Mouse (Mus musculus) liver, embryonic 16.5 days (tissue): ENCODE data around the gene Fam133b. TPM values are rescaled to one million over a fixed set of nuclear protein-coding genes. Genes with fewer than 3 reads are reported as not detected.

Source experiments
- ATAC-seq: fragments of 200-750 bp; cut with Nextera tagmentation; 2 replicates; pipeline ENCODE4 v1.8.0; 2017; ENCODE audit warnings: low read depth, mild to moderate bottlenecking, moderate number of reproducible peaks, moderate library complexity
- H3K27ac ChIP-seq: fragments of 300-500 bp; sonication (generic); 2 replicates; pipeline ENCODE4 v1.5.1; 2014; ENCODE audit warnings: mild to moderate bottlenecking, low read length
- H3K27me3 ChIP-seq: fragments of 300-500 bp; sonication (generic); 2 replicates; pipeline ENCODE4 v1.6.1; 2014; ENCODE audit warnings: low read depth, low read length, mixed read lengths; ENCODE audit not compliant: control insufficient read depth, insufficient read depth
- H3K36me3 ChIP-seq: fragments of 300-500 bp; sonication (generic); 2 replicates; pipeline ENCODE4 v1.6.1; 2014; ENCODE audit warnings: mild to moderate bottlenecking; ENCODE audit not compliant: control insufficient read depth, insufficient read depth
- H3K4me1 ChIP-seq: fragments of 300-500 bp; sonication (generic); 2 replicates; pipeline ENCODE4 v1.6.1; 2014; ENCODE audit warnings: low read depth, low read length, mixed read lengths; ENCODE audit not compliant: control insufficient read depth
- H3K4me2 ChIP-seq: fragments of 300-500 bp; sonication (generic); 2 replicates; pipeline ENCODE4 v1.6.1; 2014; ENCODE audit warnings: low read depth, low read length, mixed read lengths
- H3K4me3 ChIP-seq: fragments of 300-500 bp; sonication (generic); 2 replicates; pipeline ENCODE4 v1.5.1; 2014; ENCODE audit warnings: low read depth, mild to moderate bottlenecking, low read length
- H3K9ac ChIP-seq: fragments of 300-500 bp; sonication (generic); 2 replicates; pipeline ENCODE4 v1.6.1; 2014; ENCODE audit warnings: low read depth, low read length
- H3K9me3 ChIP-seq: fragments of 300-500 bp; sonication (generic); replicated peaks from 2 replicates; pipeline ENCODE4 v1.6.1; 2016; ENCODE audit warnings: low read length; ENCODE audit not compliant: control insufficient read depth
- WGBS: fragments of 180-500 bp; shearing (Covaris S2); extraction: QIAGEN DNeasy Blood & Tissue Kit; methylation state at CpG from one replicate; pipeline ENCODE4 v1.1.7; 2014; ENCODE audit not compliant: insufficient replicate concordance; 5-methylcytosine and 5-hydroxymethylcytosine counted together
- polyA plus RNA-seq: library from polyadenylated mRNA; unstranded; fragments of >200 nt; fragmentation: Nextera tagmentation; extraction: Ambion mirVana; gene quantifications from 2 replicates; pipeline ENCODE4 v1.2.1, GENCODE M21; 2015

Gene Fam133b
- 8.6 and 9.1 TPM in 2 replicates for polyA plus RNA-seq

DNA sequence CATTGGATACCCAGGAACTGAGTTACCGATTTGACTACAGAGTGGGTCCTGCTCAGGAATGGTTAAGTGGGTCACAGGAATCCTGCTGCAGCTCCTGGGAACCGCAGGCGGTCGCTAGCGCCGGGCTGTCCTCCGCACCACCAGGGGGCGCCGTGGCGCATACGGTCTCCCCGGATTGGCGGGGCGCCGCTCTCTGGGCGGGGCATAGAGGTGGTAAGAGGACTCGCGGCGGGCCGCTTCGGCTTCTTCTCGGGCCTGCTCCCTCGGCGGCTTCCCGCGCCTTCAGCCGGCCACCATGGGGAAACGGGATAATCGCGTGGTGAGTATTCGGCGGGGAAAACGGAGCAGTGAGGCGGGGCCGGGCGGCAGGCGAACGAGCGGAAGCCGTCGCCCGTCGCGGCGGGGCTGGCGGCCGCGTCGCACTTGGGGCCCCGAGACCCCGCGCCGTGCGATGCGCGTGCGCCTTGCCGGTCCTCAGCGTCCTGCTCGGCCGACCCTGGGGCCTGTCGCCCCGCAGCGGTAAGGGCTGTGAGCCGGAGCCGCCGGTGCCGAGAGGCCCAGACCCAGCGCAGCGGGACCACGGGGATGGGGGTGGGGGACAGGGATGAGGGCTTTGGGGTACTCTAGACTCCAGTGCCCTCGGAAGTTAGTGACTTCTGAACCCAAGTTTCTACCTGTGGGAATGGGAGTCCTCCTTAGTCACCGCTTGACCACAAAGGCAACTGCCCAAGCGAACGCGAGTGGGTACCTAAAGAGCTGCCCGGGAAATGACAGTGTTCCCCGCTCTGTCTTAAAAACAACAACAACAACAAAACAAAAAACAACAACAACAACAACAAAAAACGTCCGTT is at the start of gene Fam133b:
TSS of gene Fam133b (plus strand) at position 205 of the 851 bp plus-strand sequence.
- Histone ChIP-seq H3K27me3 (no peaks in the 10 kb centered on the region), H3K27ac (peak within 1 kb of the TSS; percentile 80), H3K9ac (peak within 1 kb of the TSS; percentile 95), H3K4me3 (peak within 1 kb of the TSS; percentile 95), H3K36me3 (no peaks in the 10 kb centered on the region), H3K9me3 (no peaks in the 10 kb centered on the region), H3K4me1 (peaks cover 17% of the 10 kb centered on the region), H3K4me2 (peak within 1 kb of the TSS; percentile 69)
- WGBS: under 1% methylated on average over 73 of the region's 80 CpGs
- ATAC-seq: peak; percentile 96

DNA sequence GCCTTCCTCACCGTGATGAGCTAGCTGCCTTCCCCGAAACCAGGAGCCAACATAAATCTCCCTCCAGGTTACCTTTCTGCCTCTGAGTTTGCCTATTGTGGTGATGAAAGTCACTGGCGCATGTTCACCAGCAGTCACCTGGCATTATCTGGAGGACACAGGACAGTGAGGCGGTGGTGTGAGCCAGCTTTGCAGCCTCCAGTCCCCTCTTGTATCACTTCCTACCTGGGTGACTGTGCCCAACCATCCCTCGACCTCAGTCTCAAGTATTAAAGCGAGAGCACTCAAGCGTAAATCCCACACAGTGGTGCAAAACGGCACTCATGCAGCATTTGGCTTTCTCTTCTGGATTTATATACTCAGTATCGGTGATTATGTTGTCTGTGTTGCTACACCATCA is 49.7 kb upstream of the Fam133b start:
- no peak for ATAC-seq
- Histone ChIP-seq H3K9me3 (no peaks in the 10 kb centered on the region), H3K36me3 (no peaks in the 10 kb centered on the region), H3K4me3 (no peak overlapping the region), H3K27ac (no peak overlapping the region), H3K4me1 (peaks cover 10% of the 10 kb centered on the region), H3K27me3 (no peaks in the 10 kb centered on the region), H3K9ac (no peak overlapping the region), H3K4me2 (no peak overlapping the region)
- WGBS: 71% methylated on average over 9 of the region's 9 CpGs

DNA sequence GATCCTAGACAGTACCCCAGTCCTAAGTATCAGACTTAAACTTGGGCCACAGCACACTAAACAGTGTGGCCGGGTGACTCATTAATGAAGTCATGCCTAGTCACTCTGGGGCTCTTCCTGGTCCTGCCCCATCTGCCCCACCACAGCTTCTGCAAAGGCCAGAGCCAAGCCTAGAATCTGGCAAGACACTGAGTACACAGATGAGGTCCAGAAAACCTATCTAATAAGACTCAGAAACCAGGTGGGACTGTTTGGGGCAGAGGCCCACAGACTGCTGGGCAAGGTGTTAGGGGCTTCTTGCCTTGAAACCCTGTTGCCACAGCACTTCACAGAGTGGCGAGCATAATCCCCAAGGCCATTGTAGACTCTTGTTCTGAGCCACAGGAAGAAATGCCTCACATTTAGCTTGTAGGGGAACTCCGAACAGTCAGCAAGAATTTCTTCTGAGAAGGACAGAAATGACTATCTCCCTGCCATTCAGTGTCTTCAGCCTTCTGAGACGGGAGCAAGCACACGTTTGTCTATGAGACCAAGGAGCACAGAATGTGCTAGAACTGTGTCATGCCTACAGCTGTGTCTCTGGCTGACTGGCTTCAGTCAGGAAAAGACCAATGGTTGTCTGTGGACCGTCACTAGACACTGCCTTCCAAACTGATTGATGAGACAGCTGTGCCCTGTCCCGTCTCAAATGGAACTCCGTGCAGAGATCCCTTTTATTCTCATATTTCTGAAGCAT is 49.0 kb upstream of the Fam133b start:
- no peak overlapping the region for H3K4me2 ChIP-seq
- H3K4me3 ChIP-seq: no peak overlapping the region
- H3K9me3 ChIP-seq: no peaks in the 10 kb centered on the region
- H3K4me1 ChIP-seq: peaks cover 10% of the 10 kb centered on the region
- WGBS: 56% methylated on average over 8 of the region's 8 CpGs
- H3K27me3 ChIP-seq: no peaks in the 10 kb centered on the region
- no peak overlapping the region for H3K9ac ChIP-seq
- no peaks in the 10 kb centered on the region for H3K36me3 ChIP-seq
- no peak overlapping the region for H3K27ac ChIP-seq
- ATAC-seq: no peak

DNA sequence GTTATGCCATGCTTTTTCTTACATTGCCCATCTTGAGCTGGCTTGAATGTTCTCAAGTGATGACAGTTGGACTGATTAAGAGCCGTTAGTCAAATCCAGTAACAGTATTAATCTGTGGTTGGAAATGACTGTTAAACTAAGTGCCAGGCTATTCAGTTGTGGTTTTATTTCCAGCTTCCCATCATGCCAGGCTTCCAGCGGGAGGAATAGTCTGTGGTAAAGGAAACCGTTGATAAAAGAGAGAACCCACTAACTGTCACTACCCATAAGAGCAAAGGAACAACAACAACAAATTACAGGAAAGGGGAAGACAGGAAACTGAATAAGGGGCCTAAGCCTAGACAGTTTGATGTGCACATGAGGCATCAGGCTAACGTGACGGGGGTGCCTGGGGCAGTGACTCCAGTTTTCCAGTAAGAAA is 46.1 kb upstream of the Fam133b start:
- no peak for ATAC-seq
- H3K4me2 ChIP-seq: no peak overlapping the region
- H3K9ac ChIP-seq: no peak overlapping the region
- no peak overlapping the region for H3K4me3 ChIP-seq
- no peak overlapping the region for H3K27ac ChIP-seq
- H3K4me1 ChIP-seq: peaks cover 17% of the 10 kb centered on the region
- H3K36me3 ChIP-seq: no peaks in the 10 kb centered on the region
- 29% methylated on average over 5 of the region's 5 CpGs for WGBS
- no peaks in the 10 kb centered on the region for H3K9me3 ChIP-seq
- H3K27me3 ChIP-seq: no peaks in the 10 kb centered on the region

GRCm38 (mm10) chr5:3500298-3500697 is 43.3 kb upstream of the Fam133b start:
- H3K27me3 ChIP-seq: no peaks in the 10 kb centered on the region
- no peak overlapping the region for H3K4me3 ChIP-seq
- WGBS: 59% methylated on average over 5 of the region's 5 CpGs
- no peak overlapping the region for H3K27ac ChIP-seq
- no peak overlapping the region for H3K4me2 ChIP-seq
- no peaks in the 10 kb centered on the region for H3K9me3 ChIP-seq
- no peaks in the 10 kb centered on the region for H3K36me3 ChIP-seq
- H3K9ac ChIP-seq: no peak overlapping the region
- ATAC-seq: no peak
- H3K4me1 ChIP-seq: peaks cover 34% of the 10 kb centered on the region

DNA sequence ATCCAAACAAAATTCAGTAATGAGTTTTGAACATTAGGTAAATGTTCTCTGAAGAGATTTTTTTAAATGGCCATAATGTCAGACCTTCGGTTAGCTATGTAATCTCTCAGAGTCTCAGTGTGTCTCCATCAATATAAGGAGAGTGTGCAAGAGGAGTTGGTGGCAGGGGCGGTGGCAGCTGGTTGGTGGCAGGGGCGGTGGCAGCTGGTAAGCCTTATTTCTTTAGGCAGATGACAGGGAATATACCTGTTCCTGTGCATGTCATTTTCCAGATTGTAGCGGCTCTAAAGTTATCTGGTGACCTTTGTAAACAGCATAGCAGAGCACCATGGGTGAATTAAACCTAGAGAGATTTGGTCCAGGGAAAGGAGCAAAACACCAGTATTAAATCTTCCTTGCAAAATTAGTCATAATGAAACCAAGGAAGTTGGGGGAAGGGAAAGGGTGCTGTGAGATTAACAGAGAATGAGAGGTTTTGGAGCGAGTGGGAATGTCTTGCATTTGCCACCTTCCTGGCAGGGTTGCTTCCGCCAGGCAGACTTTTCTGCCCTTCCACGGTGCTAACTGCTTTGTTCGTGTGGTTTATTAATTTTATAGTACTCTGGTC is 42.6 kb upstream of the Fam133b start:
- 35% methylated on average over 8 of the region's 8 CpGs for WGBS
- Histone ChIP-seq H3K27ac (peak overlapping the region; percentile 57), H3K4me1 (peaks cover 34% of the 10 kb centered on the region), H3K9ac (peak overlapping the region; percentile 29; the same call in 1 of the 2 replicates), H3K4me3 (peak overlapping the region; percentile 16; the same call in 1 of the 2 replicates), H3K27me3 (no peaks in the 10 kb centered on the region), H3K9me3 (no peaks in the 10 kb centered on the region), H3K4me2 (peak overlapping the region; percentile 41), H3K36me3 (no peaks in the 10 kb centered on the region)
- ATAC-seq: no peak

- H3K27me3 ChIP-seq: no peaks in the 10 kb centered on the region
- no peaks in the 10 kb centered on the region for H3K36me3 ChIP-seq
- H3K4me1 ChIP-seq: peaks cover 34% of the 10 kb centered on the region
- ATAC-seq: peak; percentile 69
- 18% methylated on average over 8 of the region's 8 CpGs for WGBS
- H3K9me3 ChIP-seq: no peaks in the 10 kb centered on the region
- H3K4me2 ChIP-seq: peak overlapping the region; percentile 41
- H3K27ac ChIP-seq: peak overlapping the region; percentile 57
- peak overlapping the region; percentile 29; the same call in 1 of the 2 replicates for H3K9ac ChIP-seq
- peak overlapping the region; percentile 16; the same call in 1 of the 2 replicates for H3K4me3 ChIP-seq
Observed at GRCm38 (mm10) chr5:3501564-3502001, 42.0 kb upstream of the Fam133b start.

DNA sequence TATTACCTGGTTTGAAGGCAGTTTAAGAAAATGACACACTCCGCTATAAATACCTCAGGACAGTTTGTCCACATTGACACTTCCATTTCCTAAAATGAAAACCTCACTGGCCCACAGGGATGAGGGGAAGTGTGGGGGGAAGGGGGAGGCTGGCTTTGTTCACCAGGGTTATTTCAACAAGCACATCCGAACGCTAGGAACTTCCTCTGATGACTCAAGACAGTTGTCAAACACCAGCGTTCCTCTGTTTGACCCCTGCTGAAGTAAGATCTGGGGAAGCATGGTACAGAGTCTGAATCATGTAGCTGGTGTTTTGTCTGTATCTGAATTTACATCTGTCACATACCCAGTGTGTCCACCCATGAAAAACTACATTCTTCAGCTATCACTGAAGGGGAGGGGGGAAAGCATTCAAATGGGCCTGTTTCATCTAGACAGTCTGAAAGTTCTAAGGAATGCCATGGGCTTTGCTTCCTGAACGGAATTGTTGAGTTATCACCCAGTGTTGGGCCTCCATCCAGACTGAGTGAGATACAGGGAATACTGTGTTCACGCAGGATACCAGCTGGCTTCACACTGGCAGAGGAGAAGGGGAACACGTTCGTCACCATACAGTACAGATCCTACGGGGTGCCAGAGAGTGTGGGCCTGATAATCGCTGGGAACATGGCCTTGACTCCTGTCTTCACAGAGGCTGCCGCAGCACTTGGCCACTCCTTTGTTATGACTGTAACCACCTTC is 40.9 kb upstream of the Fam133b start:
- peak overlapping the region; percentile 57 for H3K27ac ChIP-seq
- ATAC-seq: peak; percentile 56
- WGBS: 32% methylated on average over 11 of the region's 11 CpGs
- H3K4me2 ChIP-seq: no peak overlapping the region; the same call in 1 of the 2 replicates
- no peak overlapping the region for H3K4me3 ChIP-seq
- no peaks in the 10 kb centered on the region for H3K9me3 ChIP-seq
- no peak overlapping the region for H3K9ac ChIP-seq
- H3K36me3 ChIP-seq: no peaks in the 10 kb centered on the region
- H3K27me3 ChIP-seq: no peaks in the 10 kb centered on the region
- peaks cover 34% of the 10 kb centered on the region for H3K4me1 ChIP-seq
